Mouse (Mus musculus): ENCODE results near the gene Ppil4. TPM values are rescaled to one million over a fixed set of nuclear protein-coding genes. Genes with fewer than 3 reads are reported as not detected.

Ppil4 gene
- polyA plus RNA-seq, 1 experiment from 2014 or later = 47.3 TPM

DNA sequence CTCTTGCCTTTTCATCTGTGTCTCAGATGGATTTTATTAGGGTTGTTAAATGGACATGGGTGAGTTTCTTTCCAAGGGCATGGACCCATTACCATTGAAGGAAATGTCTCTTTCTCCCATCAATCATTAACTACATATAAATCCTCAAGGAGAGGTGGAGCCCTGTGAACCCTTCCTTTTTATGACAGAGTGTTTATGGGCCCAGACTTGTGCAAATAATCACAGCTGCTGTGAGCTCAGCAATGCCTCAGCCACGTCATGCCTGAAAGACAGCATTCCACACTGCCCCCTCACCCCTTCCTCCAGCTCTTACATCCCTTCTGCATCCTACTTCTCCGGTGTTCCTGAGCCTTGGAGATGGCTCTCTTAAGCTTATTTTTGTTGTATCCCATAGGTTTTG lies 5.4 kb upstream of the Ppil4 start:
- Histone ChIP-seq H3K4me3 (no peak overlapping the region), H3K27me3 (no peaks in the 10 kb centered on the region), H3K9me3 (no peaks in the 10 kb centered on the region), H3K4me2 (replicated peaks) (no peak overlapping the region), H3K9ac (no peak overlapping the region), H3K27ac (no peak overlapping the region), H3K36me3 (peaks cover 17% of the 10 kb centered on the region), H3K4me1 (no peaks in the 10 kb centered on the region)
- 49% methylated on average over 2 of the region's 2 CpGs for WGBS
- ATAC-seq (ENCODE audit: insufficient number of reproducible peaks, insufficient read depth, low FRiP score, low TSS enrichment) = no peak

DNA sequence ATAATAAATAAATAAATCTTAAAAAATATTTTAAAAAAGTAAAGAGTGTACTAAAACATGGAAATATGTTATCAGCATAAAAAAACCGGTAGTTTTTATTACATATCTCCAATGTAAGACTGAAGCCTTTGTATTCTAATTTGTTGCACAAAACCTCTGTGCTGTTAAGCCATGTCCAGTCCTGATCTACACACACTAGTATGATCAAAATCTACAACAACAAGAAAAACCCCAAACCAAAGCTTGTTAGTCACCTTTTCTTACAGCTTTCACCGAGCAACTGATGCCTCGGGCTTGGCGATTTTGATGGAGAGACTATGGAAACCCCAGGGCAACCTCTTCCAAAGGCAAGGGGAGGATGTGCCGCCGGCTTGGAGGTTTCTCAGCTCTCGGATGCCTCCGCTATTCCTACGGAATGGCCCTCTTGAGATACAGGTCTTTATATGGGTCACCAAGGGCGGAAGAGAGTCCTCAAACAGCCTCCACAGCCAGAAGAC lies 389 bp upstream of the Ppil4 start:
- ATAC-seq (ENCODE audit: insufficient number of reproducible peaks, insufficient read depth, low FRiP score, low TSS enrichment) = no peak
- Histone ChIP-seq H3K27ac (peak overlapping the region; percentile 50; the same call in 1 of the 2 replicates), H3K9me3 (no peaks in the 10 kb centered on the region), H3K4me2 (replicated peaks) (peak overlapping the region; percentile 86), H3K36me3 (peaks cover 29% of the 10 kb centered on the region), H3K4me3 (peak overlapping the region; percentile 95), H3K9ac (peak overlapping the region; percentile 80), H3K27me3 (no peaks in the 10 kb centered on the region), H3K4me1 (peaks cover 9% of the 10 kb centered on the region)
- WGBS = under 1% methylated on average over 10 of the region's 10 CpGs

- ATAC-seq (ENCODE audit: insufficient number of reproducible peaks, insufficient read depth, low FRiP score, low TSS enrichment) = no peak
- 90% methylated on average over 3 of the region's 3 CpGs for WGBS
- Histone ChIP-seq H3K36me3 (peaks cover 68% of the 10 kb centered on the region), H3K4me3 (no peak overlapping the region), H3K4me1 (no peaks in the 10 kb centered on the region), H3K27ac (no peak overlapping the region), H3K4me2 (replicated peaks) (no peak overlapping the region), H3K27me3 (no peaks in the 10 kb centered on the region), H3K9me3 (no peaks in the 10 kb centered on the region), H3K9ac (no peak overlapping the region)
Measured at GRCm38 (mm10) chr10:7801258-7801657, 8.6 kb downstream of the Ppil4 start.

GRCm38 (mm10) chr10:7802519-7803140 lies 9.9 kb downstream of the Ppil4 start:
- no peak overlapping the region for H3K4me3 ChIP-seq
- H3K9ac ChIP-seq = no peak overlapping the region
- no peaks in the 10 kb centered on the region for H3K9me3 ChIP-seq
- no peak overlapping the region for H3K4me2 ChIP-seq (replicated peaks)
- H3K36me3 ChIP-seq = peaks cover 58% of the 10 kb centered on the region
- 89% methylated on average over 2 of the region's 2 CpGs for WGBS
- H3K27me3 ChIP-seq = no peaks in the 10 kb centered on the region
- no peak overlapping the region for H3K27ac ChIP-seq
- no peak for ATAC-seq (ENCODE audit: insufficient number of reproducible peaks, insufficient read depth, low FRiP score, low TSS enrichment)
- no peaks in the 10 kb centered on the region for H3K4me1 ChIP-seq

DNA sequence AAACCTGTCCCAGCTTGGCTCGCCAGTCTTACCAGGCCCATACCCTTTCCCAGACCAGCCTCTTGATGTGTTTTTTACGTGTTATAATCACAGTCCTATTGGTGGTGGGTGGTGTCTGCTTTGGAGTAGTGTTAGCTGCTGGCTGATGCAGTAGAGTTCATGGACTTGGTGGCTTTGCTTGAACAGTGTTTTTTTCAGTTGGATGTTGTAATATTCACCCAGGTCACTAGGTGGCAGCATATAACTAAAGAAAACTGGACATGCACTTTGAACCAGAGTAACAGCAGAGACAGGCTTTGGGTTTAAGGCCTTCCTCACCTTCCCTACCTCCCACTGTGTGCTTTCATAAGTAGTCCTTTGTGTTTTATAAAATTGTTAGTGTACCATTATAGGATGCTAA lies 17.2 kb downstream of the Ppil4 start:
- Histone ChIP-seq H3K9me3 (no peaks in the 10 kb centered on the region), H3K27me3 (no peaks in the 10 kb centered on the region), H3K27ac (no peak overlapping the region), H3K4me3 (no peak overlapping the region), H3K36me3 (peaks cover 39% of the 10 kb centered on the region), H3K9ac (no peak overlapping the region), H3K4me2 (replicated peaks) (no peak overlapping the region), H3K4me1 (no peaks in the 10 kb centered on the region)
- WGBS = 47% methylated on average over 2 of the region's 2 CpGs
- ATAC-seq (ENCODE audit: insufficient number of reproducible peaks, insufficient read depth, low FRiP score, low TSS enrichment) = no peak

DNA sequence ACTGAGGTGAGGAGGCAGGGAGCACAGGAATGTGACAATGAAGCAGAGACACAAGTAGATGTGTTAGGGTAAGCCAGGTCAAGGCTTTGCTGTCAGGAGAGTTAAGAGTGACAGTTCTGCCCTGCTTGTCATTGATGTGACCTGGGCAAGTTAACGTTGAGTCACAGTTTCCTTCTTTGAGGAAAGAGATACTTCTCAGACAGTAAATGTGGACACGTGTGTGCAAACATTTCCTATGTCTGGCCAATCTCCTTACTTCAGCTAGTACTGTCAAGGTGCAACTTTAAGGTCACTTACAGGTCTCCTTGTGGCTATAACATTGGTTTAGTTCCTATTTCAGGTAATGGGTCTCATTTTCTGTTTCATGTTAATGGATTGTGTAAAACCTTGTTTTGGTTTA lies 23.8 kb downstream of the Ppil4 start:
- peaks cover 29% of the 10 kb centered on the region for H3K36me3 ChIP-seq
- WGBS = 81% methylated on average over 2 of the region's 2 CpGs
- ATAC-seq (ENCODE audit: insufficient number of reproducible peaks, insufficient read depth, low FRiP score, low TSS enrichment) = no peak

GRCm38 (mm10) chr10:7818676-7819075 lies 26.0 kb downstream of the Ppil4 start:
- H3K4me1 ChIP-seq = no peaks in the 10 kb centered on the region
- H3K27ac ChIP-seq = no peak overlapping the region
- H3K36me3 ChIP-seq = peaks cover 32% of the 10 kb centered on the region
- ATAC-seq (ENCODE audit: insufficient number of reproducible peaks, insufficient read depth, low FRiP score, low TSS enrichment) = no peak
- no peak overlapping the region for H3K9ac ChIP-seq
- WGBS = 95% methylated on average over 4 of the region's 4 CpGs
- no peaks in the 10 kb centered on the region for H3K27me3 ChIP-seq
- H3K9me3 ChIP-seq = no peaks in the 10 kb centered on the region
- H3K4me2 ChIP-seq (replicated peaks) = no peak overlapping the region
- H3K4me3 ChIP-seq = no peak overlapping the region

More for the DNA sequence above, 23.8 kb downstream of the Ppil4 start:
- H3K4me3 ChIP-seq = no peak overlapping the region
- no peaks in the 10 kb centered on the region for H3K27me3 ChIP-seq
- no peak overlapping the region for H3K4me2 ChIP-seq (replicated peaks)
- no peaks in the 10 kb centered on the region for H3K4me1 ChIP-seq
- no peak overlapping the region for H3K9ac ChIP-seq
- H3K27ac ChIP-seq = no peak overlapping the region
- H3K9me3 ChIP-seq = no peaks in the 10 kb centered on the region

DNA sequence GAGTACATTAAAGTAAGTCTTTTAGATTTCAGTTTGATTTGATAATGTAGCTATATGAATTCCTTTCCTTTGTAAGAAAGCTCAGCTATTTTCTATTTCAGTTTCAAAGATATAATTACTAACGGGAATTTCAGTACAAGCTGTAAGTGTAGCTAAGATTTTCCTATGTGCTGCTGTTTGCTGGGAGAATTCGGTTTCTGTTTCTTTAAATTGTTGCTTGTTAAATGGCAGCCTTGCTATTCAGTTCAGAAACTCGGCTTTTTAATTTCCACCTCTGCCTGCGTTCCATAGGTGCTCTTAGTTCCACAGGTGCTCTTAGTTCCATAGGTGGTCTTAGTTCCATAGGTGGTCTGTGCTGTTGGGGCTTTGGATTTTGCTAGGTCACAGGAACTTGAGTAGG lies 26.5 kb downstream of the Ppil4 start:
- Histone ChIP-seq H3K27ac (no peak overlapping the region), H3K4me1 (no peaks in the 10 kb centered on the region), H3K36me3 (peaks cover 34% of the 10 kb centered on the region), H3K4me3 (no peak overlapping the region), H3K4me2 (replicated peaks) (no peak overlapping the region), H3K9ac (no peak overlapping the region), H3K9me3 (no peaks in the 10 kb centered on the region), H3K27me3 (no peaks in the 10 kb centered on the region)
- ATAC-seq (ENCODE audit: insufficient number of reproducible peaks, insufficient read depth, low FRiP score, low TSS enrichment) = no peak
- 92% methylated on average over 4 of the region's 4 CpGs for WGBS

GRCm38 (mm10) chr10:7819603-7820002 lies 26.9 kb downstream of the Ppil4 start:
- no peak overlapping the region for H3K4me3 ChIP-seq
- H3K27me3 ChIP-seq = no peaks in the 10 kb centered on the region
- ATAC-seq (ENCODE audit: insufficient number of reproducible peaks, insufficient read depth, low FRiP score, low TSS enrichment) = no peak
- no peak overlapping the region for H3K27ac ChIP-seq
- H3K4me2 ChIP-seq (replicated peaks) = no peak overlapping the region
- no peak overlapping the region for H3K9ac ChIP-seq
- no peaks in the 10 kb centered on the region for H3K9me3 ChIP-seq
- no peaks in the 10 kb centered on the region for H3K4me1 ChIP-seq
- peaks cover 34% of the 10 kb centered on the region for H3K36me3 ChIP-seq
- 89% methylated on average over 4 of the region's 4 CpGs for WGBS

DNA sequence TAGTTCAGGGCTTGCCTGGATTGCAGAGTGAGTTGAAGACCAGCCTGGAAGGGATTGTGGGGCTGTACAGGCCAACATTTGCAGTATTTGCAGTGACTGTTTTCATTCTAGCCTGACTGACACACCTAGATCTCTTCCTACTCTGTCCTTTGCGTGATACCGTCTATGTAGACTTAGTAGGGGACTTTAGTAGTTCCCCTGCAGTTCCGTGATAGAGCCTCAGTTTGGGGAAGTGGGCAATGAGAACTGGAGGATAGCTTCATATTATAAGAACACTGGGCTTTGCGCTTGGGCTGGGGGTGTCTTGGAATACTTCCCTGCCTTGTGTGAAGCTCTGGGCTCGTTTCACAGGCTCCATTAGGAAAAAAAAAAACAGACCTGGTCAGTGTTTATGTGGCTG lies 27.5 kb downstream of the Ppil4 start:
- H3K36me3 ChIP-seq = peaks cover 32% of the 10 kb centered on the region
- H3K4me1 ChIP-seq = no peaks in the 10 kb centered on the region
- ATAC-seq (ENCODE audit: insufficient number of reproducible peaks, insufficient read depth, low FRiP score, low TSS enrichment) = no peak
- H3K9ac ChIP-seq = no peak overlapping the region
- no peak overlapping the region for H3K4me3 ChIP-seq
- WGBS = 93% methylated on average over 5 of the region's 5 CpGs
- H3K4me2 ChIP-seq (replicated peaks) = no peak overlapping the region
- no peak overlapping the region for H3K27ac ChIP-seq
- no peaks in the 10 kb centered on the region for H3K9me3 ChIP-seq
- H3K27me3 ChIP-seq = no peaks in the 10 kb centered on the region

- Histone ChIP-seq H3K27ac (no peak overlapping the region), H3K4me1 (no peaks in the 10 kb centered on the region), H3K9me3 (no peaks in the 10 kb centered on the region), H3K4me2 (replicated peaks) (no peak overlapping the region), H3K9ac (no peak overlapping the region), H3K4me3 (no peak overlapping the region), H3K27me3 (no peaks in the 10 kb centered on the region), H3K36me3 (peaks cover 26% of the 10 kb centered on the region)
- ATAC-seq (ENCODE audit: insufficient number of reproducible peaks, insufficient read depth, low FRiP score, low TSS enrichment) = no peak
- 92% methylated on average over 12 of the region's 12 CpGs for WGBS
Measured at GRCm38 (mm10) chr10:7821981-7822380, 29.3 kb downstream of the Ppil4 start.

DNA sequence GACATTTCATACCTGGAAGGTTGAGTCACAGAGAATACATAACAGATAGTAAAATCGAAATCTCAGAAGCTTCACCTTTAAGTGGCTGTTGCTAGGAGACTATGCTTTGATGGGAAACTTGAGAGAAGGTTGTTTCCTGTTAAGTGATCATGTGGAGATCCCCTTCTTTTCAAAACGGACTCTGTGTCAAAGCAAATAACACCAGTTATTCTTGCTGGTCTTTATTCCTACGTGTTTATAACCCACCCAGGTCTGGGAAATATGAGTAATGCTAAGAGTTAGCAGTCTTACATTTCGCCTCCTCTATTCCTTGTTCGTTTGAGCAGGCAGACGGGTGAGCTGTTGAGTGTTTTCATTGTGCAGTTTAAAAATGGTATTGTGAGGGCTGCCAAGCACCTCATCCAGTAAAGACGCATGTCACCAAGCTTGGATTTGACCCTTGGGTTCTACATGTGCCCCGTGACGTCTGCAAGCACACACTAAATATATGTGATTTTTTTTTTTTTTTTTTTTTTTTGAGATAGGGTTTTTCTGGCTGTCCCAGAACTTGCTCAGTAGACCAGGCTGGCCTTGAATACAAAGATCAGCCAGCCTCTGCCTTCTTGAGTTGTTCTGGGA lies 32.1 kb downstream of the Ppil4 start:
- H3K9ac ChIP-seq = no peak overlapping the region
- peaks cover 23% of the 10 kb centered on the region for H3K36me3 ChIP-seq
- H3K4me1 ChIP-seq = no peaks in the 10 kb centered on the region
- H3K4me3 ChIP-seq = no peak overlapping the region
- H3K9me3 ChIP-seq = no peaks in the 10 kb centered on the region
- H3K4me2 ChIP-seq (replicated peaks) = no peak overlapping the region
- WGBS = 83% methylated on average over 9 of the region's 9 CpGs
- no peak for ATAC-seq (ENCODE audit: insufficient number of reproducible peaks, insufficient read depth, low FRiP score, low TSS enrichment)
- H3K27ac ChIP-seq = no peak overlapping the region
- no peaks in the 10 kb centered on the region for H3K27me3 ChIP-seq

All from embryonic facial prominence, embryonic 12.5 days (tissue).